ENCODE assay signal across 14 mouse cellular contexts in the genomic region with DNA sequence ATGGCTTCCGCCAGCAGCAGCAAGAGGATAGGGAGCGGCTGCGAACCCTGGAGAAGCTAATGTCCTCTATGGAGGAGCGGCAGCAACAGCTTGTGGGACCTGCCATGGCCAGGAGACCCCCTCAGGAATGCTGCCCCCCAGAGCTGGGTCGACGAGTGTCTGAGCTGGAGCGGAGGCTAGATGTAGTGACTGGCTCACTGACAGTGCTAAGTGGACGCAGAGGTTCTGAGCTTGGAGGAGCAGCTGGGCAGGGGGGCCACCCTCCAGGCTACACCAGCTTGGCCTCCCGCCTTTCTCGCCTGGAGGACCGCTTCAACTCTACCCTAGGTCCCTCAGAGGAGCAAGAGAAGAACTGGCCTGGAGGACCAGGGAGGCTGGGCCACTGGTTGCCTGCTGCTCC. TPM values are rescaled to one million over a fixed set of nuclear protein-coding genes. Genes with fewer than 3 reads are reported as not detected.
DNase-seq lines count a peak whose midpoint lies in the region; ATAC-seq and TF ChIP-seq lines count a peak whose summit lies in the region.
"Had no signal": no experiment of that assay in that cellular context is flagged by ENCODE, and none has a peak within 500 bp of the region (broad histone marks: within the 10 kb centered on the region; RNA-seq: fewer than 3 reads in every experiment).

No protein-coding gene starts in this region.

- ATAC-seq in heart, embryonic 13.5 days (ENCODE audit: extremely low read depth, insufficient number of reproducible peaks, low FRiP score, low TSS enrichment) = no peak
- ATAC-seq in lung, embryonic 14.5 days (ENCODE audit: insufficient read depth) = no peak
- ATAC-seq in limb, embryonic 14.5 days (ENCODE audit: low FRiP score, low read depth) = no peak
- ATAC-seq in activated CD4-positive, CD25-positive, alpha-beta regulatory T cell, adult 4 months = no peak
- ATAC-seq: forebrain, embryonic 13.5 days had no signal

- no peak for TF ChIP-seq CTCF in lung, embryonic 14.5 days (IDR thresholded peaks at IDR 0.05; ENCODE audit: low read depth)
- no peak for TF ChIP-seq CTCF in lung, adult 2 months (IDR thresholded peaks at IDR 0.05; ENCODE audit: insufficient read depth, low read length)

- no peak overlapping the region for H3K27ac ChIP-seq in heart, embryonic 13.5 days (replicated peaks)
- H3K27ac ChIP-seq in lung, embryonic 14.5 days (ENCODE audit: low read depth) = no peak overlapping the region
- no peak overlapping the region for H3K27ac ChIP-seq in embryonic facial prominence, embryonic 10.5 days (replicated peaks)
- 0 out of 2 replicates have a peak overlapping the region, but pooled peaks have one; percentile 19 for H3K27ac ChIP-seq in limb, embryonic 14.5 days (replicated peaks; ENCODE audit: low read depth, low read length)
- H3K27ac ChIP-seq: forebrain, embryonic 13.5 days; hindbrain, embryonic 15.5 days; neural tube, embryonic 15.5 days had no signal

- WGBS in heart, embryonic 13.5 days = 81% methylated on average over 11 of the region's 11 CpGs
- 84% methylated on average over 11 of the region's 11 CpGs for WGBS in lung, embryonic 14.5 days
- 90% methylated on average over 11 of the region's 11 CpGs for WGBS in lung, adult 2 months
- WGBS in embryonic facial prominence, embryonic 10.5 days = 90% methylated on average over 11 of the region's 11 CpGs
- 90% methylated on average over 11 of the region's 11 CpGs for WGBS in limb, embryonic 14.5 days

- DNase-seq in heart, adult 9 months (ENCODE audit: low spot score in 2 of 2) = no peak
- DNase-seq in lung, embryonic 14.5 days = no peak
- DNase-seq in lung, adult 2 months = no peak
- DNase-seq in embryonic facial prominence, embryonic 10.5 days (ENCODE audit: low spot score) = no peak
- DNase-seq in limb, embryonic 14.5 days (ENCODE audit: low spot score) = no peak
- DNase-seq in embryo, embryonic 9.5 days (ENCODE audit: extremely low spot score) = no peak
- DNase-seq: adrenal gland, postnatal 25 days; gastrocnemius, postnatal 25 days; layer of hippocampus, postnatal 36 days had no signal

- peak overlapping the region; percentile 41 for H3K9ac ChIP-seq in heart, embryonic 13.5 days
- 0 out of 2 replicates have a peak overlapping the region, but pooled peaks have one; percentile 2 for H3K9ac ChIP-seq in lung, embryonic 14.5 days
- no peak overlapping the region; the same call in 1 of the 2 replicates for H3K9ac ChIP-seq in limb, embryonic 14.5 days (ENCODE audit: low read depth, low read length, severe bottlenecking)
- H3K9ac ChIP-seq: forebrain, embryonic 13.5 days; hindbrain, embryonic 15.5 days; neural tube, embryonic 15.5 days had no signal

- H3K36me3 ChIP-seq in heart, embryonic 13.5 days = peaks cover 46% of the 10 kb centered on the region
- H3K36me3 ChIP-seq in lung, embryonic 14.5 days (ENCODE audit: insufficient read depth) = peaks cover 45% of the 10 kb centered on the region
- peaks cover 46% of the 10 kb centered on the region for H3K36me3 ChIP-seq in embryonic facial prominence, embryonic 10.5 days (replicated peaks)
- H3K36me3 ChIP-seq in limb, embryonic 14.5 days (ENCODE audit: control insufficient read depth, insufficient read depth, low read length) = peaks cover 47% of the 10 kb centered on the region
- H3K36me3 ChIP-seq: hindbrain, embryonic 15.5 days; neural tube, embryonic 15.5 days had no signal

- peaks cover 76% of the 10 kb centered on the region for H3K4me1 ChIP-seq in heart, embryonic 13.5 days
- peaks cover 15% of the 10 kb centered on the region for H3K4me1 ChIP-seq in lung, embryonic 14.5 days (ENCODE audit: insufficient read depth)
- H3K4me1 ChIP-seq in lung, adult 2 months (ENCODE audit: control insufficient read depth, insufficient read depth, low read length) = peaks cover 33% of the 10 kb centered on the region
- peaks cover 86% of the 10 kb centered on the region for H3K4me1 ChIP-seq in embryonic facial prominence, embryonic 10.5 days
- peaks cover 31% of the 10 kb centered on the region for H3K4me1 ChIP-seq in limb, embryonic 14.5 days (ENCODE audit: control insufficient read depth, insufficient read depth, low read length)

- no peak overlapping the region for H3K4me3 ChIP-seq in heart, embryonic 13.5 days
- H3K4me3 ChIP-seq in lung, embryonic 14.5 days (ENCODE audit: low read depth, low read length) = no peak overlapping the region
- H3K4me3 ChIP-seq in lung, adult 2 months (replicated peaks; ENCODE audit: extremely low read depth, low read depth, low read length) = no peak overlapping the region
- H3K4me3 ChIP-seq in embryonic facial prominence, embryonic 10.5 days = 0 out of 2 replicates have a peak overlapping the region, but pooled peaks have one; percentile 4
- H3K4me3 ChIP-seq in limb, embryonic 14.5 days (replicated peaks; ENCODE audit: low read length) = no peak overlapping the region
- H3K4me3 ChIP-seq: forebrain, embryonic 13.5 days; hindbrain, embryonic 15.5 days; neural tube, embryonic 15.5 days had no signal

- no peaks in the 10 kb centered on the region for H3K27me3 ChIP-seq in heart, embryonic 13.5 days (replicated peaks)
- no peaks in the 10 kb centered on the region for H3K27me3 ChIP-seq in lung, embryonic 14.5 days (ENCODE audit: insufficient read depth, low read length)
- 0 out of 2 replicates have a peak, but pooled peaks cover 3% of the 10 kb centered on the region for H3K27me3 ChIP-seq in embryonic facial prominence, embryonic 10.5 days (replicated peaks; ENCODE audit: low read depth, poor library complexity, severe bottlenecking)
- H3K27me3 ChIP-seq in limb, embryonic 14.5 days (ENCODE audit: control insufficient read depth, insufficient read depth, low read length) = no peaks in the 10 kb centered on the region
- H3K27me3 ChIP-seq: forebrain, embryonic 13.5 days; hindbrain, embryonic 15.5 days; neural tube, embryonic 15.5 days had no signal

- no peak overlapping the region for H3K4me2 ChIP-seq in heart, embryonic 13.5 days
- H3K4me2 ChIP-seq in lung, embryonic 14.5 days = no peak overlapping the region
- H3K4me2 ChIP-seq in limb, embryonic 14.5 days (replicated peaks; ENCODE audit: low read depth, low read length, severe bottlenecking) = no peak overlapping the region
- H3K4me2 ChIP-seq: forebrain, embryonic 13.5 days; hindbrain, embryonic 15.5 days; neural tube, embryonic 15.5 days had no signal

- no peaks in the 10 kb centered on the region for H3K9me3 ChIP-seq in heart, embryonic 13.5 days
- H3K9me3 ChIP-seq in lung, embryonic 14.5 days (ENCODE audit: low read depth, low read length) = no peaks in the 10 kb centered on the region
- H3K9me3 ChIP-seq in embryonic facial prominence, embryonic 10.5 days = no peaks in the 10 kb centered on the region
- H3K9me3 ChIP-seq in limb, embryonic 14.5 days (ENCODE audit: control insufficient read depth, low read length) = no peaks in the 10 kb centered on the region
- H3K9me3 ChIP-seq: forebrain, embryonic 13.5 days; hindbrain, embryonic 15.5 days; neural tube, embryonic 15.5 days had no signal

- TF ChIP-seq POLR2A in lung, adult 2 months (IDR thresholded peaks at IDR 0.05; ENCODE audit: borderline replicate concordance, extremely low read depth, low read depth, low read length) = no peak
- TF ChIP-seq POLR2A in limb, embryonic 14.5 days (IDR thresholded peaks at IDR 0.05; ENCODE audit: borderline replicate concordance, extremely low read depth, insufficient read depth, insufficient read length) = no peak

RNA-seq across cellular contexts. Expression of a gene that starts 3.9 kb away (rescaled TPM):
- 10.2 and 11.7 TPM in 2 replicates for polyA plus RNA-seq in heart, embryonic 13.5 days (2015; fragmentation: Nextera tagmentation; extraction: Ambion mirVana)
- polyA plus RNA-seq in lung, embryonic 14.5 days (2014; fragmentation: Nextera tagmentation; extraction: Ambion mirVana) = 13.0 and 15.0 TPM in 2 replicates
- 39.0 and 46.6 TPM in 2 replicates for polyA plus RNA-seq in lung, adult 2 months (2012; rRNA removed)
- polyA plus RNA-seq in embryonic facial prominence, embryonic 10.5 days (2016; fragmentation: Nextera tagmentation; extraction: Ambion mirVana) = 8.1 and 9.9 TPM in 2 replicates
- polyA plus RNA-seq in limb, embryonic 14.5 days (2012; rRNA removed) = 29.5 and 37.8 TPM in 2 replicates
- polyA plus RNA-seq in limb, embryonic 14.5 days (2014; fragmentation: Nextera tagmentation; extraction: Ambion mirVana) = 29.7 and 31.3 TPM in 2 replicates
- polyA plus RNA-seq in activated CD4-positive, CD25-positive, alpha-beta regulatory T cell, adult 4 months (2017; shearing (Covaris generic)) = 10 to 100 TPM; 11.9 to 20.6 TPM

RNA-seq across cellular contexts. Expression of a gene that starts 4.1 kb away (rescaled TPM):
- 166 and 168 TPM in 2 replicates for polyA plus RNA-seq in heart, embryonic 13.5 days (2015; fragmentation: Nextera tagmentation; extraction: Ambion mirVana)
- 162 and 185 TPM in 2 replicates for polyA plus RNA-seq in lung, embryonic 14.5 days (2014; fragmentation: Nextera tagmentation; extraction: Ambion mirVana)
- 89.9 and 107 TPM in 2 replicates for polyA plus RNA-seq in lung, adult 2 months (2012; rRNA removed)
- 158 and 162 TPM in 2 replicates for polyA plus RNA-seq in embryonic facial prominence, embryonic 10.5 days (2016; fragmentation: Nextera tagmentation; extraction: Ambion mirVana)
- polyA plus RNA-seq in limb, embryonic 14.5 days (2012; rRNA removed) = 222 and 268 TPM in 2 replicates
- 191 and 204 TPM in 2 replicates for polyA plus RNA-seq in limb, embryonic 14.5 days (2014; fragmentation: Nextera tagmentation; extraction: Ambion mirVana)
- under 1 TPM; 0.33 to 0.42 TPM for polyA plus RNA-seq in activated CD4-positive, CD25-positive, alpha-beta regulatory T cell, adult 4 months (2017; shearing (Covaris generic))

RNA-seq across cellular contexts. Expression of a gene that starts 9.8 kb away (rescaled TPM):
- 421 and 441 TPM in 2 replicates for polyA plus RNA-seq in heart, embryonic 13.5 days (2015; fragmentation: Nextera tagmentation; extraction: Ambion mirVana)
- polyA plus RNA-seq in lung, embryonic 14.5 days (2014; fragmentation: Nextera tagmentation; extraction: Ambion mirVana) = 472 and 477 TPM in 2 replicates
- polyA plus RNA-seq in lung, adult 2 months (2012; rRNA removed) = 218 and 230 TPM in 2 replicates
- polyA plus RNA-seq in embryonic facial prominence, embryonic 10.5 days (2016; fragmentation: Nextera tagmentation; extraction: Ambion mirVana) = 399 and 407 TPM in 2 replicates
- 364 and 388 TPM in 2 replicates for polyA plus RNA-seq in limb, embryonic 14.5 days (2012; rRNA removed)
- 502 and 567 TPM in 2 replicates for polyA plus RNA-seq in limb, embryonic 14.5 days (2014; fragmentation: Nextera tagmentation; extraction: Ambion mirVana)
- 100 to 1,000 TPM; 277 to 289 TPM for polyA plus RNA-seq in activated CD4-positive, CD25-positive, alpha-beta regulatory T cell, adult 4 months (2017; shearing (Covaris generic))

RNA-seq across cellular contexts. Expression of a gene that starts 28.0 kb away (rescaled TPM):
- polyA plus RNA-seq in heart, embryonic 13.5 days (2015; fragmentation: Nextera tagmentation; extraction: Ambion mirVana) = 3.9 and 4.7 TPM in 2 replicates
- 2.3 and 2.6 TPM in 2 replicates for polyA plus RNA-seq in lung, embryonic 14.5 days (2014; fragmentation: Nextera tagmentation; extraction: Ambion mirVana)
- polyA plus RNA-seq in lung, adult 2 months (2012; rRNA removed) = 2.7 and 5.7 TPM in 2 replicates
- 2.2 and 3.2 TPM in 2 replicates for polyA plus RNA-seq in embryonic facial prominence, embryonic 10.5 days (2016; fragmentation: Nextera tagmentation; extraction: Ambion mirVana)
- 19.8 and 21.5 TPM in 2 replicates for polyA plus RNA-seq in limb, embryonic 14.5 days (2012; rRNA removed)
- polyA plus RNA-seq in limb, embryonic 14.5 days (2014; fragmentation: Nextera tagmentation; extraction: Ambion mirVana) = 15.1 and 20.9 TPM in 2 replicates
- under 1 TPM in 1 of 2 experiments, not detected in 1; 0.50 TPM for polyA plus RNA-seq in activated CD4-positive, CD25-positive, alpha-beta regulatory T cell, adult 4 months (2017; shearing (Covaris generic))

RNA-seq across cellular contexts. Expression of a gene that starts 28.9 kb away (rescaled TPM):
- polyA plus RNA-seq in heart, embryonic 13.5 days (2015; fragmentation: Nextera tagmentation; extraction: Ambion mirVana) = 9.9 and 11.5 TPM in 2 replicates
- polyA plus RNA-seq in lung, embryonic 14.5 days (2014; fragmentation: Nextera tagmentation; extraction: Ambion mirVana) = 25.2 and 26.0 TPM in 2 replicates
- 19.2 and 20.8 TPM in 2 replicates for polyA plus RNA-seq in lung, adult 2 months (2012; rRNA removed)
- 21.8 and 26.9 TPM in 2 replicates for polyA plus RNA-seq in embryonic facial prominence, embryonic 10.5 days (2016; fragmentation: Nextera tagmentation; extraction: Ambion mirVana)
- 61.9 and 78.3 TPM in 2 replicates for polyA plus RNA-seq in limb, embryonic 14.5 days (2012; rRNA removed)
- 27.7 and 32.2 TPM in 2 replicates for polyA plus RNA-seq in limb, embryonic 14.5 days (2014; fragmentation: Nextera tagmentation; extraction: Ambion mirVana)
- polyA plus RNA-seq in activated CD4-positive, CD25-positive, alpha-beta regulatory T cell, adult 4 months (2017; shearing (Covaris generic)) = 1 to 10 TPM; 4.6 to 6.5 TPM

Comparison
In these comparisons a context has a peak if more than half of its experiments do, and no peak if none do; other contexts are left out.
1. RNA of a gene that starts 4.1 kb away (polyA plus RNA-seq): 191 to 268 TPM in limb, embryonic 14.5 days, 162 to 185 TPM in lung, embryonic 14.5 days, 166 to 168 TPM in heart, embryonic 13.5 days, 158 to 162 TPM in embryonic facial prominence, embryonic 10.5 days and 89.9 to 107 TPM in lung, adult 2 months; 0.33 to 0.42 TPM in activated CD4-positive, CD25-positive, alpha-beta regulatory T cell, adult 4 months; every median in the first group is over 10 times any median in the second.